Mouse (Mus musculus) cortical plate, adult 2 months (tissue): ENCODE measurements around the gene Sobp.

ENCODE experiments used
- CTCF ChIP-seq: fragments of 200-500 bp; IDR thresholded peaks from 2 replicates; pipeline ENCODE4 v1.5.1; 2011; ENCODE audit warnings: mild to moderate bottlenecking, control low read depth, low read length; ENCODE audit not compliant: insufficient read depth; ENCODE audit errors: extremely low read depth
- POLR2A ChIP-seq: fragments of 200-500 bp; IDR thresholded peaks from 2 replicates; pipeline ENCODE4 v1.6.1; 2011; ENCODE audit warnings: mild to moderate bottlenecking, low read length, control low read depth; ENCODE audit not compliant: insufficient read depth; ENCODE audit errors: extremely low read depth

DNA sequence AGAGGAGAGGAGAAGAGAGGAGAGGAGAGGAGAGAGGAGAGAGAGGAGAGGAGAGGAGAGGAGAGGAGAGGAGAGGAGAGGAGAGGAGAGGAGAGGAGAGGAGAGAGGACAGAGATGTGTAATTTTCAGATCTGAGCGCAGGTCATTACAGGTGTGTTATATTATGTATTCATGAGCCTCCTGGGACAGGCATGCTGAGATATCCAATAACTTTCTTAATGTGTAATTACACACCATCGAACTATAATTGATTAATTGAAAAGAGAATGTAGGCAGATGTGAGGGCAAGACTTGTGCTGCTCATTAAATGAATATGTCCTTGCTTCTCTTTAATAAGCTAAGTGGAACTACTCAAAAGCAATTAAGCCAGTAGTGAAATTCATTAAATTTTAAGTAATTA lies 118.9 kb downstream of the Sobp start:
- TF ChIP-seq CTCF (no peak), POLR2A (no peak)
